Mouse (Mus musculus) ES-Bruce4 (cell line): ENCODE measurements around the gene Sh2d3c.

Experiments
- CTCF ChIP-seq: IDR thresholded peaks from one replicate; pipeline ENCODE4 v1.8.1; 2011; ENCODE audit warnings: low read depth, low read length
- EP300 ChIP-seq: IDR thresholded peaks from 2 replicates; pipeline ENCODE4 v1.6.1; 2011; ENCODE audit warnings: low read depth, low read length; ENCODE audit not compliant: insufficient read depth
- POLR2A ChIP-seq: IDR thresholded peaks from one replicate; pipeline ENCODE4 v1.8.1; 2011; ENCODE audit warnings: low read length; ENCODE audit not compliant: insufficient read depth

- TF ChIP-seq CTCF (no peak), POLR2A (no peak), EP300 (no peak)
Observed at GRCm38 (mm10) chr2:32703046-32703445, 17.8 kb upstream of the Sh2d3c start.
